Mouse (Mus musculus): ENCODE data around the gene Sfrp2. TPM values are rescaled to one million over a fixed set of nuclear protein-coding genes. Genes with fewer than 3 reads are reported as not detected.

Gene Sfrp2
- 0.65 and 1.9 TPM in 2 replicates for polyA plus RNA-seq (2012; rRNA removed; ENCODE audit: low replicate concordance)

GRCm38 (mm10) chr3:83765871-83766725 is at the start of gene Sfrp2:
Sfrp2 (plus strand) TSS chr3:83766321.

Other genes starting within 250 kb of the Sfrp2 start
- gene Tlr2, start 75.4 kb downstream of the Sfrp2 start, polyA plus RNA-seq (2012; rRNA removed; ENCODE audit: low replicate concordance): 0.72 and 1.00 TPM in 2 replicates